Mouse (Mus musculus): ENCODE measurements at regions not wholly inside any gene's neighbourhood (a gene's known extent, or its start where the extent isn't known, plus 50 kb on each side); places are given as distances from the start of the nearest gene placed in this dataset.
"Not testable (repeated sequence)": the region's sequence is repeated elsewhere in the genome, so short reads cannot be mapped to it uniquely, and the experiment has no call there.

GRCm38 (mm10) chr1:73663546-73663945 is 460.7 kb downstream of the Tns1 start:
- in situ Hi-C loops (cut with MboI, MseI), result no loop called here

DNA sequence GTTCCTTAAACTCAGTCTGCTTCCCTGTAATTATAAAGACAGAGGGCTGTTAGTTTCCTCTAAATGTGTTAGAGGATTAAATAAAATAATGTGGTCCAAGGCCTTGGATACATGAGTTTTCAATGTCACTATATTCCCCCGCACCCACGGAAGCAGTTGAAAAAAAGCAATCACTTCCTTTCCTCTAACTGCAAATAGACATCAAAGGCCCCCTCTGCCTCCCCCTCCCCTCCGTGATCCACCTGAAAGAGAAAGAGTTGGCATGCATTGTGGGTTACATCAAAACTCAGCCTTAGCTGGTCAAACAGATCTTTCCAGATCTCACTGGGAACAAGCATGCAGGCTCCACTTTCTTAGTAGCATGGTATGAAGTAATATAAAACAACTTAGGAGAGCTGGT is 479.2 kb downstream of the Tns1 start:
- in situ Hi-C loops (cut with MboI, MseI), result no loop called here

- in situ Hi-C loops (cut with MboI, MseI), result no loop called here
These were observed 479.9 kb downstream of the Tns1 start for GRCm38 (mm10) chr1:73644394-73644793.

DNA sequence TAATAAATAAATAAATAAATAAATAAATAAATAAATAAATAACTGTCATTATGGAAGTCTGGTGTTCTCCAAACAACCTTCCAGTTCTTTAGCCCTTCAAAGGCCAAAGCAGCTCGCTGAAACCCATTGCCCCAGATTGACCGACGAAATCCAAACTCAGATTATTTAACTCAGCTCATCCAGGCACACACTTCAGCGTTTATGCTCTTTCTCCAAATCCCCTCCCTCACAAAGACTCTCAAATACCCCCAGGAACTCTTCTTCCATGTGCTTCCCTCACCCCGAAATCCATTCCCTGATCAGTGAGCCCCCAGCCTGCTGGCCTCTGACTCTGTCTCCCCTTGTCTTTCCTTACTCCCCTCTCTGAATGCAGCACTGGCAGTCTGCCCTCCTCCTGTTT is 480.8 kb downstream of the Tns1 start:
- in situ Hi-C loops (cut with MboI, MseI), result no loop called here

DNA sequence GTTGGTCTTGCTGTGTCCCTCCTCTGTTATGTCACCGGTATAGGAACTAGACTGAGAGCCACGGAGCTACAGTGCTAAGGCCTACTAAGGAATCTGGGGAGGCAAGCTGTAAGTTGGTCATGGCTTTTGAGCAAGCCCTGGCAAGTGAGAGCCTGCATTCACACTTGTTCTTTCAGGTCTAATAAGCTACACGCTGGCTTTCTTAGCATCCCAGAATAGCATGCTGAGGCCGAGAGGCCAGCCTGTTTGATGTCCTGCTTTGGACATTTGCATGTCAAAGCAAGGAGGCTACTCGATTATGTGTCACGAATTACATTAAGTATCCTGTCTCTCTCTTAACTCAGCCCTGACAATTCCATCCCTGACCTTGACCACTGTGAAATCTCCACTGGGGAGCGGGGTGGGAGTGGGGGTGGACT is 481.5 kb downstream of the Tns1 start:
- in situ Hi-C loops (cut with MboI, MseI), result no loop called here

GRCm38 (mm10) chr1:73641456-73641855 is 482.8 kb downstream of the Tns1 start:
- in situ Hi-C loops (cut with MboI, MseI), result no loop called here

DNA sequence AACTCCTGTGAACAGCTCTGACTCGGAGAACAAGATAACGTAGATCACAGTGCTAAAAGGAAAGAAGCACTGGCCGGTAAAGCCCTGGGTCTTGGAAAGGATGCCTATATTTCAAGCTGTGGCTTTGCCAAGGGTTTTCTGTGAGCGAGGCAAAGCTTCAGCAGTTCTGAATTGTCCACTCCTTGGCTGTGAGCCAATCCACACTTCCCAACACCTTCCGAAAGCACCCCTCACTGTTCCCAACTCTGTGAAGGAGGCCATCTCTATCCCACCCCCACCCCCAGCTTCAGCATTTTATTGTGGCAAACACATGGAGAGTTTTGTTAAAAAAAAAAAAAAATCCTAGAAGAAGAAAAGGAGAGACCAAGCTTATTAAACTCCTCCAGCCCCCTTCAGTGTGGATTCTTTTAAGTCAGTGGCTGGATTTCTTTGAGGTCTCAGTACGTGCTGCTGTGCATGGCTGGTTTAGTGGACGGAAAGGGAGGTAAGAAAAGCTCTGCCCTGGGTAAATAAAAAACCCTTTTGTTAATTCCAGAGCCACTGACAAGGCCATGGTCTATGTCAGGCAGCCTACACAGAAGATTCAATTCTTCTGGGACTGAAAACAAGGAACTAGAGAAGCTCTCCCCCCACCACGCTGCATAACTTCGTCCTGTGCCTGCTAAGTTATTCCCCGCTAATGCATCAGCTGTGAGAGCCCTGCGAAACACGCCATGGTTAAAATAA is 483.4 kb downstream of the Tns1 start:
- in situ Hi-C loops (cut with MboI, MseI), result no loop called here

DNA sequence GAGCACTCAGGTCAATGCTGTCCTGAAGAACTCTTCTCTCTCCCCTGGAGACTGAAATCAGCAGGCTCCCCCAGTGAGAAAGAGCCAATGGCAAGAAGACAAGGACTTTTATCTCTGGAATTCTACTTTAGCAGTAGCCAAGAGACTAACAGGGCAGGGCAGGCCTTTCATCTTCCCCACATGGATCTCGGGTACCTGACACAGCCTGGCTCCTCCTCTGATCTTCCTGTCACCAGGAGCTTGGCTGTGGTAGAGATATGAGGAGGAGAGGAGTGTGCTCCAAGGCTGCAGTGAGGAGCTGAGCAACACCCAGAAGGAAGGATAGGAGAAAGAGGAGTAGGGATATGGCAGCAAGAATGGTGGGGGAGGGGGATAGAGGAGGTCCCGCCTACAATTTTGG is 488.5 kb downstream of the Tns1 start:
- in situ Hi-C loops (cut with MboI, MseI), result no loop called here

GRCm38 (mm10) chr1:73634871-73635270 is 489.4 kb downstream of the Tns1 start:
- in situ Hi-C loops (cut with MboI, MseI), result no loop called here

- in situ Hi-C loops (cut with MboI, MseI), result no loop called here
These were observed 491.2 kb downstream of the Tns1 start for GRCm38 (mm10) chr1:73633071-73633470.

DNA sequence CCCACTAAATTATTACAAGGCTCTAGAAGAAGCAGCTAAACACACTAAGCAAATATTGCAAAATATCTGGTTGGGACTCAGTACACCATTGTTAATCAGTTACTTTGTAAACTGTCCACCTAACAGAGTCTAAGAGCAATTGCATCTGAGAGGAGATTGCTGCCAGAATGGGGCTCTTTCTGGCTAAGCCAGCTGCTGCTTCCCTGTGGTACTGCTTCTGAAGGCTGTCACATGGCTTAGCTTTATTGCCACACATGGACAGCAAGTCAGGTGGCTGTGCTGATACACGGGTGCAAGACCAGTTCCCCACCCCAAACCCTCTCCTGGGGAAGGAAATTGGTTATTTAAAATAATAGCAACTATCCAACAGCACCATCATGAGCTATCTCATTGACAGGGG is 493.9 kb downstream of the Tns1 start:
- in situ Hi-C loops (cut with MboI, MseI), result no loop called here

DNA sequence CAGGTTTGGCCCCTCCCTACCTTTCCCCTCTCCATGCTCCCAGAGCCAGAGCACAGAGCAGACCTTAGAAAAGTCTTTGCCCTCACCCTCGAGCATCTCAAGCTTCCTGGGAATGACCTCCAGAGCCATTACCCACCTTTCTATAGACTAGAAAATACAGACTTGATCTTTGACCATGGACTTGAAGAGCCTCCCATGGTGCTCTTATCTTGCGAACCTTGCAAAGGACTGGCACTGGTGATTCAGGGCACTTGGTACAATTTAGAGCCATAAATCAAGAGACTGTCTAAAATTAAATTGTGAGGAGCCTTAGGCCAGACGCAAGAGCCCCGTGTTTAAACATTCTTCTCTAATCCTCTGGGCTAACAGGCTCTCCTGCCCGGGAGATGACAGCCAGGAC is 498.9 kb downstream of the Tns1 start:
- in situ Hi-C loops (cut with MboI, MseI), result no loop called here

- in situ Hi-C loops (cut with MboI, MseI), result not testable (repeated sequence)
These were observed 503.1 kb downstream of the Tns1 start for GRCm38 (mm10) chr1:73621121-73621520.

DNA sequence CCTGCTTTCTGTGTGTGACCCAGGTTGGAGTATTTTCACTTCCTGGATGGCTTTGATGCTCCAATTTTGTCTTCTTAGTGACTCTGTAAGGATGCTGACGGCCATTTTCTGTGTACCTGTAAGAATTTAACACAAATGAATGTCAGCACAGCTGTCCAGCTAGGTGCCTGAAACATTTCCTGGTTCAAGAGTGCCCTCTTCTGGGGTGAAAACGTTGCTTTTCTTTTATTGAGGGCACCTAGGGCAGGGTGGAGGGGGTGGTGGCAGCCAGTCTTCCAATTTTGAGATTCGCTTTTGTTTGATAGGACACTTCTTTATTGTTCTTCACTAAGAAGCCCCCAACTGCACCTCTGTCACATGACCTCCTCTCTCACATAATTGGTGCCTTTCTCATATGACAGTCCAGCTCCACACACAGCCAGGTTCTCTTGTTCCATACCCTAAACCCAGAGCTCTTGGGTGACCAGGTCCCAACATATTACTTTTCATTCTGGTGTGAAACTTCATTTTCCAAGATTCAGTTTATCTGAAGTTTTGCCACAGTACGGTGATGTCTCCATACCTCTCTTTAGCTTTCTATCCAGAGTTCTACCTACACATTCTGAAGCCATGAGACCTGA is 505.6 kb downstream of the Tns1 start:
- in situ Hi-C loops (cut with MboI, MseI), result no loop called here

- in situ Hi-C loops (cut with MboI, MseI), result no loop called here
These were observed 530.4 kb downstream of the Tns1 start for GRCm38 (mm10) chr1:73593653-73594385.

- in situ Hi-C loops (cut with MboI, MseI), result no loop called here
These were observed 532.7 kb downstream of the Tns1 start for GRCm38 (mm10) chr1:73591342-73592099.

DNA sequence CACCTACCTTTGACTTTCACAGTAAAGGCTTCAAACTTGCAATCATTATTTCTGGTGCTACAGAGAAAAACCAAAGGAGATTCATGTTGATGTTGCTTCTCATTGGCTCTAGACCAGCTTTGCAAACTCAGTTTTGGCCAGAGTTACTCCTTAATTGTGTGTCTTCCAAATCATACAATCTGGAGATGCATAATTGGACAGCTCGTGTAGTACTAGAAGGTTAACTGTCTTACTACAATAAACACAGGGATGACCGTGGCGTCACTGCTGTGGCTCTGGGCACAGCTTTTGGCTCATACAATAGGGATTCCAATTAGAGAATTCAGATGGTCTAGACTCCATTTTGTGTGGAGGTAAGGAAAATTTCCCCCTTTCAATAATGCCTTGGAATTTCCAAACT is 544.6 kb downstream of the Tns1 start:
- in situ Hi-C loops (cut with MboI, MseI), result no loop called here

GRCm38 (mm10) chr1:73577019-73577418 is 547.2 kb downstream of the Tns1 start:
- in situ Hi-C loops (cut with MboI, MseI), result no loop called here

- in situ Hi-C loops (cut with MboI, MseI), result no loop called here
These were observed 548.6 kb downstream of the Tns1 start for GRCm38 (mm10) chr1:73575694-73576093.

DNA sequence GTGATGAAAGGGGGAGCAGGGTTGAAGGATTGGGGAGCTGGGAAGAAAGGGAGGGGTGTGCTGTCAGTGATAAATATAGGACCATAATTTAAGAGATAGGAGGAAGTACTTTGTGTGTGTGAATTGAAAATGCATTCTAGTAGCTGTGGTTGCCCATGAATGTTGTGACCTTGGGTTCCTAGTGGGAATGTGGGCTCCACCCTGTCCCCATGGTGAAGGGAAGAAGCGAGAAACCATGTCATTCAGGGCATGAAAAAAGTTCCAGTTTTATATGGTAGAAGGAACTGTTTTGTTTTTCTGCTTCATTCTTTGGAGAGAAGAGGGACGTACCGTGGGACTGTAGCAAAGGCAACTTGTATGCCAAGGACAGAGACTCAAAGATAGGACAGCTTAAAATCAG is 553.3 kb downstream of the Tns1 start:
- in situ Hi-C loops (cut with MboI, MseI), result no loop called here

DNA sequence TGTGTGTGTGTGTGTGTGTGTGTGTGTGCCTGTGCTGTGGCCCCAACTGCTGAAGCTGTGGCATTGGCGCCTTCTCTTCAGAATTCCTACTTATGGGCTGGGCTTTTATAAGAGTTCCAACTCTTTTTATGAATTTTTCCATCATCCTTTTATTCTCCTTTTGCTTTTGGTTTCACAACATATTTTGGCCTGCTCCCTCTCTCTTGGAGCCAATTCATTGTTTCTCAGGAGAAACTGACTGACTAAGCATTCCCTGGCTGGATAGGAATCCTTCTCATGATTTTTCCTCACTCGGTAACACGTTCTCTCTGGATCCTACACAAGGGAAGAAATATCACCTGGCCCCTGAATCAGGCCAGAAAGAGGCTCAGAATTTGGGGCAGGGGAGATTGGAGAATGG is 551.1 kb upstream of the Tnp1 start:
- in situ Hi-C loops (cut with MboI, MseI), result no loop called here

GRCm38 (mm10) chr1:73560594-73560993 is 544.9 kb upstream of the Tnp1 start:
- in situ Hi-C loops (cut with MboI, MseI), result no loop called here

Measured in T-helper 1 cell (primary cell).